In the genomic region with DNA sequence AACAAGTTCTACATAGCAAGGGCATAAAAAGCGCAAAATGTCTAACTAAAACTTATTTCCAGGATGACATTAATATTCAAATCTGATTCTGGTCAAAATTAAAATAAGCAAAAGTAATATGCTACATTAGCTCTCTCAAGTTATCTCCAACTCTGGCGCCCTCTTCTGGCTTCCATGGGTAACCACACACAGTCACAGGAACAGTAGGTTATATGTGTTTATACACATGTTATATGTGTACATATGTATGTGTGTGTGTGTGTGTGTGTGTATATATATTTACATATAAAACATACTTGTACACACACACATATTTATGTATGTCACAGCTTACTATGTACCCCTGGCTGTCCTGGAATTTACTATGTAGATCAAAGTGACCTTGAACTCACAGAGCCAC, we compare ENCODE assay signal across 10 mouse cellular contexts. TPM values are rescaled to one million over a fixed set of nuclear protein-coding genes. Genes with fewer than 3 reads are reported as not detected.
A peak's percentile ranks its signal among the peaks of the same experiment; 100 is the strongest.
DNase-seq lines count a peak whose midpoint lies in the region; ATAC-seq and TF ChIP-seq lines count a peak whose summit lies in the region.
"Had no signal": no experiment of that assay in that cellular context is flagged by ENCODE, and none has a peak within 500 bp of the region (broad histone marks: within the 10 kb centered on the region; RNA-seq: fewer than 3 reads in every experiment).

No protein-coding gene starts in this region.

- ATAC-seq in forebrain, embryonic 11.5 days (replicated peaks; ENCODE audit: low FRiP score) = no peak
- ATAC-seq in limb, embryonic 11.5 days (ENCODE audit: insufficient number of reproducible peaks, low FRiP score, low TSS enrichment, low read depth) = no peak
- ATAC-seq in hindbrain, postnatal 0 days = 0 out of 2 replicates have a peak, but pooled peaks have one; percentile 38

- no peak overlapping the region for H3K4me2 ChIP-seq in forebrain, embryonic 11.5 days (ENCODE audit: low read depth, low read length, severe bottlenecking)
- no peak overlapping the region for H3K4me2 ChIP-seq in limb, embryonic 11.5 days (ENCODE audit: low read depth, severe bottlenecking)
- no peak overlapping the region for H3K4me2 ChIP-seq in hindbrain, postnatal 0 days (ENCODE audit: low read depth, low read length)
- H3K4me2 ChIP-seq: heart, embryonic 13.5 days had no signal

- peak; percentile 51 for DNase-seq in forebrain, embryonic 11.5 days (ENCODE audit: low spot score)
- DNase-seq in forebrain, embryonic 10.5 days (ENCODE audit: extremely low spot score, low spot score) = no peak
- DNase-seq in limb, embryonic 11.5 days (ENCODE audit: low spot score) = peak; percentile 29
- no peak for DNase-seq in limb, embryonic 10.5 days (ENCODE audit: low spot score)
- DNase-seq in adrenal gland, postnatal 36 days = peak; percentile 48 to 64
- peak; percentile 66 for DNase-seq in hindbrain, postnatal 0 days (ENCODE audit: low spot score)
- peak; percentile 65 for DNase-seq in naive thymus-derived CD4-positive, alpha-beta T cell, adult 2 months (ENCODE audit: low read depth)
- DNase-seq in cerebellum, adult 11-12 months = no peak

- H3K4me1 ChIP-seq in forebrain, embryonic 11.5 days (replicated peaks; ENCODE audit: control insufficient read depth, insufficient read depth, low read length) = no peaks in the 10 kb centered on the region
- H3K4me1 ChIP-seq in forebrain, embryonic 10.5 days = no peaks in the 10 kb centered on the region
- no peaks in the 10 kb centered on the region for H3K4me1 ChIP-seq in limb, embryonic 11.5 days (ENCODE audit: control insufficient read depth, insufficient read depth, low read length)
- no peaks in the 10 kb centered on the region for H3K4me1 ChIP-seq in limb, embryonic 10.5 days
- no peaks in the 10 kb centered on the region for H3K4me1 ChIP-seq in hindbrain, postnatal 0 days (ENCODE audit: insufficient read depth, low read length)
- H3K4me1 ChIP-seq: heart, embryonic 13.5 days had no signal

- no peak overlapping the region for H3K27ac ChIP-seq in forebrain, embryonic 11.5 days (ENCODE audit: low read depth, low read length)
- H3K27ac ChIP-seq in forebrain, embryonic 10.5 days = no peak overlapping the region
- no peak overlapping the region for H3K27ac ChIP-seq in limb, embryonic 11.5 days (replicated peaks; ENCODE audit: low read depth, low read length)
- H3K27ac ChIP-seq in limb, embryonic 10.5 days = no peak overlapping the region
- no peak overlapping the region for H3K27ac ChIP-seq in hindbrain, postnatal 0 days
- H3K27ac ChIP-seq: heart, embryonic 13.5 days had no signal

- H3K4me3 ChIP-seq in forebrain, embryonic 11.5 days (ENCODE audit: low read depth, low read length) = no peak overlapping the region
- H3K4me3 ChIP-seq in forebrain, embryonic 10.5 days = no peak overlapping the region
- H3K4me3 ChIP-seq in limb, embryonic 11.5 days (ENCODE audit: low read depth, low read length) = no peak overlapping the region
- H3K4me3 ChIP-seq in limb, embryonic 10.5 days = no peak overlapping the region
- H3K4me3 ChIP-seq in hindbrain, postnatal 0 days (ENCODE audit: low read length) = no peak overlapping the region
- H3K4me3 ChIP-seq: heart, embryonic 13.5 days; megakaryocyte, embryonic 14.5 days had no signal

- no peak overlapping the region for H3K9ac ChIP-seq in forebrain, embryonic 11.5 days (ENCODE audit: low read length)
- no peak overlapping the region for H3K9ac ChIP-seq in limb, embryonic 11.5 days (ENCODE audit: low read length)
- H3K9ac ChIP-seq in hindbrain, postnatal 0 days (replicated peaks; ENCODE audit: low read length) = no peak overlapping the region
- H3K9ac ChIP-seq: heart, embryonic 13.5 days had no signal

- peaks cover 9% of the 10 kb centered on the region; the same call in 1 of the 2 replicates for H3K36me3 ChIP-seq in forebrain, embryonic 11.5 days (ENCODE audit: control insufficient read depth, insufficient read depth, low read length)
- peaks cover 83% of the 10 kb centered on the region for H3K36me3 ChIP-seq in forebrain, embryonic 10.5 days (replicated peaks)
- H3K36me3 ChIP-seq in limb, embryonic 11.5 days (ENCODE audit: control insufficient read depth, insufficient read depth, low read length) = peaks cover 7% of the 10 kb centered on the region; the same call in 1 of the 2 replicates
- peaks cover 85% of the 10 kb centered on the region for H3K36me3 ChIP-seq in limb, embryonic 10.5 days
- peaks cover 34% of the 10 kb centered on the region for H3K36me3 ChIP-seq in hindbrain, postnatal 0 days (ENCODE audit: insufficient read depth, low read length)

- peak; percentile 83 for TF ChIP-seq CTCF in hindbrain, postnatal 0 days (IDR thresholded peaks at IDR 0.05; ENCODE audit: low read depth)

- H3K27me3 ChIP-seq in forebrain, embryonic 11.5 days (ENCODE audit: control insufficient read depth, insufficient read depth, low read length) = no peaks in the 10 kb centered on the region
- no peaks in the 10 kb centered on the region for H3K27me3 ChIP-seq in forebrain, embryonic 10.5 days (ENCODE audit: poor library complexity, severe bottlenecking)
- no peaks in the 10 kb centered on the region for H3K27me3 ChIP-seq in limb, embryonic 11.5 days (ENCODE audit: control insufficient read depth, insufficient read depth, low read length)
- H3K27me3 ChIP-seq in limb, embryonic 10.5 days (ENCODE audit: low read depth, poor library complexity, severe bottlenecking) = no peaks in the 10 kb centered on the region
- no peaks in the 10 kb centered on the region for H3K27me3 ChIP-seq in hindbrain, postnatal 0 days (ENCODE audit: insufficient read depth, low read length)
- H3K27me3 ChIP-seq: heart, embryonic 13.5 days; megakaryocyte, embryonic 14.5 days had no signal

- no peaks in the 10 kb centered on the region for H3K9me3 ChIP-seq in forebrain, embryonic 11.5 days (ENCODE audit: control insufficient read depth, low read length)
- H3K9me3 ChIP-seq in forebrain, embryonic 10.5 days = no peaks in the 10 kb centered on the region
- H3K9me3 ChIP-seq in limb, embryonic 11.5 days (ENCODE audit: control insufficient read depth, low read length) = no peaks in the 10 kb centered on the region
- H3K9me3 ChIP-seq in limb, embryonic 10.5 days (replicated peaks) = no peaks in the 10 kb centered on the region
- H3K9me3 ChIP-seq in hindbrain, postnatal 0 days (ENCODE audit: low read length) = no peaks in the 10 kb centered on the region
- H3K9me3 ChIP-seq: heart, embryonic 13.5 days; megakaryocyte, embryonic 14.5 days had no signal

- WGBS in forebrain, embryonic 11.5 days = 61% methylated on average over 2 of the region's 2 CpGs
- 65% methylated on average over 2 of the region's 2 CpGs for WGBS in forebrain, embryonic 10.5 days
- WGBS in limb, embryonic 11.5 days = 62% methylated on average over 2 of the region's 2 CpGs
- WGBS in limb, embryonic 10.5 days = 61% methylated on average over 2 of the region's 2 CpGs
- 65% methylated on average over 2 of the region's 2 CpGs for WGBS in hindbrain, postnatal 0 days

RNA-seq across cellular contexts. Expression of gene AW549877, which starts 7.6 kb away (rescaled TPM):
- 57.6 and 61.7 TPM in 2 replicates for polyA plus RNA-seq in forebrain, embryonic 11.5 days (2014; fragmentation: Nextera tagmentation; extraction: Ambion mirVana)
- 37.5 and 38.1 TPM in 2 replicates for polyA plus RNA-seq in forebrain, embryonic 10.5 days (2016; fragmentation: Nextera tagmentation; extraction: Ambion mirVana)
- 37.5 and 47.0 TPM in 2 replicates for polyA plus RNA-seq in limb, embryonic 11.5 days (2014; fragmentation: Nextera tagmentation; extraction: Ambion mirVana)
- 26.5 and 32.8 TPM in 2 replicates for polyA plus RNA-seq in limb, embryonic 10.5 days (2016; fragmentation: Nextera tagmentation; extraction: Ambion mirVana)
- total RNA-seq in adrenal gland, postnatal 36 days (2021) = 10 to 100 TPM; 53.3 to 57.5 TPM
- 30.0 and 30.2 TPM in 2 replicates for total RNA-seq in hindbrain, postnatal 0 days (2014; rRNA removed)
- polyA plus RNA-seq in hindbrain, postnatal 0 days (2015; fragmentation: Nextera tagmentation; extraction: Ambion mirVana) = 23.6 and 26.2 TPM in 2 replicates

RNA-seq across cellular contexts. Expression of gene Fbxo4, which starts 8.6 kb away (rescaled TPM):
- polyA plus RNA-seq in forebrain, embryonic 11.5 days (2014; fragmentation: Nextera tagmentation; extraction: Ambion mirVana) = 5.3 and 6.5 TPM in 2 replicates
- 3.3 and 4.0 TPM in 2 replicates for polyA plus RNA-seq in forebrain, embryonic 10.5 days (2016; fragmentation: Nextera tagmentation; extraction: Ambion mirVana)
- polyA plus RNA-seq in limb, embryonic 11.5 days (2014; fragmentation: Nextera tagmentation; extraction: Ambion mirVana) = 4.7 and 6.2 TPM in 2 replicates
- polyA plus RNA-seq in limb, embryonic 10.5 days (2016; fragmentation: Nextera tagmentation; extraction: Ambion mirVana) = 3.2 and 3.4 TPM in 2 replicates
- 10 to 100 TPM; 17.0 to 27.6 TPM for total RNA-seq in adrenal gland, postnatal 36 days (2021)
- 12.6 and 14.7 TPM in 2 replicates for total RNA-seq in hindbrain, postnatal 0 days (2014; rRNA removed)
- polyA plus RNA-seq in hindbrain, postnatal 0 days (2015; fragmentation: Nextera tagmentation; extraction: Ambion mirVana) = 11.2 and 11.7 TPM in 2 replicates

RNA-seq across cellular contexts. Expression of gene Oxct1, which starts 38.2 kb away (rescaled TPM):
- polyA plus RNA-seq in forebrain, embryonic 11.5 days (2014; fragmentation: Nextera tagmentation; extraction: Ambion mirVana) = 188 and 196 TPM in 2 replicates
- polyA plus RNA-seq in forebrain, embryonic 10.5 days (2016; fragmentation: Nextera tagmentation; extraction: Ambion mirVana) = 125 and 128 TPM in 2 replicates
- 145 and 156 TPM in 2 replicates for polyA plus RNA-seq in limb, embryonic 11.5 days (2014; fragmentation: Nextera tagmentation; extraction: Ambion mirVana)
- 79.0 and 116 TPM in 2 replicates for polyA plus RNA-seq in limb, embryonic 10.5 days (2016; fragmentation: Nextera tagmentation; extraction: Ambion mirVana)
- 100 to 1,000 TPM; 137 to 207 TPM for total RNA-seq in adrenal gland, postnatal 36 days (2021)
- total RNA-seq in hindbrain, postnatal 0 days (2014; rRNA removed) = 226 and 314 TPM in 2 replicates
- 457 and 505 TPM in 2 replicates for polyA plus RNA-seq in hindbrain, postnatal 0 days (2015; fragmentation: Nextera tagmentation; extraction: Ambion mirVana)

Comparison
In these comparisons a context has a peak if more than half of its experiments do, and no peak if none do; other contexts are left out.
1. DNase-seq: peak in forebrain, embryonic 11.5 days (single experiment), limb, embryonic 11.5 days (single experiment), adrenal gland, postnatal 36 days (2 of 2), hindbrain, postnatal 0 days (single experiment) and naive thymus-derived CD4-positive, alpha-beta T cell, adult 2 months (single experiment); none in forebrain, embryonic 10.5 days (single experiment), limb, embryonic 10.5 days (single experiment) and cerebellum, adult 11-12 months (single experiment).